Mouse (Mus musculus) ovary, adult 18-20 months (tissue): ENCODE measurements around the gene Cldn24.
A peak's percentile ranks its signal among the peaks of the same experiment; 100 is the strongest.

Source experiments
- DNase-seq: peaks from one replicate; pipeline ENCODE4 v3.0.0; 2022; ENCODE audit warnings: low spot score, mixed read lengths

Cldn24 gene

GRCm38 (mm10) chr8:47832616-47833015 is 10.7 kb downstream of the Cldn24 start:
- DNase-seq, result no peak

- no peak for DNase-seq
Observed at GRCm38 (mm10) chr8:47833944-47834343, 12.0 kb downstream of the Cldn24 start.

- DNase-seq, result no peak
Observed at GRCm38 (mm10) chr8:47843063-47843462, 21.1 kb downstream of the Cldn24 start.

- no peak for DNase-seq
Observed at GRCm38 (mm10) chr8:47843651-47844050, 21.7 kb downstream of the Cldn24 start.

GRCm38 (mm10) chr8:47845956-47846355 is 24.0 kb downstream of the Cldn24 start:
- DNase-seq, result no peak

GRCm38 (mm10) chr8:47847161-47847560 is 25.2 kb downstream of the Cldn24 start:
- DNase-seq, result no peak

GRCm38 (mm10) chr8:47847931-47848330 is 26.0 kb downstream of the Cldn24 start:
- DNase-seq, result no peak

GRCm38 (mm10) chr8:47849842-47850241 is 27.9 kb downstream of the Cldn24 start:
- no peak for DNase-seq

- peak; percentile 20 for DNase-seq
Observed at GRCm38 (mm10) chr8:47851824-47852502, 30.0 kb downstream of the Cldn24 start.

GRCm38 (mm10) chr8:47852737-47853136 is 30.8 kb downstream of the Cldn24 start:
- DNase-seq, result no peak

GRCm38 (mm10) chr8:47853356-47853755 is 31.4 kb downstream of the Cldn24 start:
- no peak for DNase-seq

- no peak for DNase-seq
Observed at GRCm38 (mm10) chr8:47859259-47859658, 37.3 kb downstream of the Cldn24 start.

- DNase-seq, result no peak
Observed at GRCm38 (mm10) chr8:47866568-47866967, 44.6 kb downstream of the Cldn24 start.

- peak; percentile 31 for DNase-seq
Observed at GRCm38 (mm10) chr8:47867067-47867466, 45.1 kb downstream of the Cldn24 start.
